Mouse (Mus musculus) 3T3-L1 (cell line): ENCODE data around the gene Slc44a5.

Source experiments
- DNase-seq: peaks from one replicate; pipeline ENCODE4 v3.0.0-alpha.2; 2015; ENCODE audit warnings: low read depth, low spot score

The Slc44a5 gene

GRCm38 (mm10) chr3:154171881-154172592 lies 198.8 kb downstream of the Slc44a5 start:
- no peak for DNase-seq

- no peak for DNase-seq
These were observed 199.3 kb downstream of the Slc44a5 start for GRCm38 (mm10) chr3:154172593-154172965.

GRCm38 (mm10) chr3:154173556-154173955 lies 200.3 kb downstream of the Slc44a5 start:
- no peak for DNase-seq

GRCm38 (mm10) chr3:154174031-154174430 lies 200.8 kb downstream of the Slc44a5 start:
- no peak for DNase-seq

GRCm38 (mm10) chr3:154174766-154175165 lies 201.5 kb downstream of the Slc44a5 start:
- no peak for DNase-seq

- no peak for DNase-seq
These were observed 204.5 kb downstream of the Slc44a5 start for GRCm38 (mm10) chr3:154177665-154178305.

GRCm38 (mm10) chr3:154179423-154179920 lies 206.2 kb downstream of the Slc44a5 start:
- no peak for DNase-seq

GRCm38 (mm10) chr3:154182987-154183386 lies 209.8 kb downstream of the Slc44a5 start:
- DNase-seq: no peak

GRCm38 (mm10) chr3:154183957-154184356 lies 210.7 kb downstream of the Slc44a5 start:
- DNase-seq: no peak

- no peak for DNase-seq
These were observed 215.4 kb downstream of the Slc44a5 start for GRCm38 (mm10) chr3:154188668-154189067.

GRCm38 (mm10) chr3:154192328-154193030 lies 219.2 kb downstream of the Slc44a5 start:
- no peak for DNase-seq

GRCm38 (mm10) chr3:154193189-154193840 lies 220.1 kb downstream of the Slc44a5 start:
- DNase-seq: no peak

- no peak for DNase-seq
These were observed 227.2 kb downstream of the Slc44a5 start for GRCm38 (mm10) chr3:154200422-154200828.

- DNase-seq: no peak
These were observed 228.6 kb downstream of the Slc44a5 start for GRCm38 (mm10) chr3:154201796-154202195.

- DNase-seq: no peak
These were observed 229.1 kb downstream of the Slc44a5 start for GRCm38 (mm10) chr3:154202383-154202782.

GRCm38 (mm10) chr3:154208479-154208878 lies 235.2 kb downstream of the Slc44a5 start:
- no peak for DNase-seq

GRCm38 (mm10) chr3:154209201-154209754 lies 236.0 kb downstream of the Slc44a5 start:
- no peak for DNase-seq

GRCm38 (mm10) chr3:154209776-154210430 lies 236.7 kb downstream of the Slc44a5 start:
- no peak for DNase-seq

GRCm38 (mm10) chr3:154210431-154211055 lies 237.3 kb downstream of the Slc44a5 start:
- DNase-seq: no peak

- no peak for DNase-seq
These were observed 239.3 kb downstream of the Slc44a5 start for GRCm38 (mm10) chr3:154212551-154212950.

- DNase-seq: no peak
These were observed 242.1 kb downstream of the Slc44a5 start for GRCm38 (mm10) chr3:154215309-154215708.
